Mouse (Mus musculus) CH12.LX (cell line): ENCODE measurements around the gene Tshz2. TPM values are rescaled to one million over a fixed set of nuclear protein-coding genes. Genes with fewer than 3 reads are reported as not detected.

Experiments used
- DNase-seq: peaks from one replicate; pipeline ENCODE4 v3.0.0-alpha.2; 2013; ENCODE audit errors: extremely low read depth
- H3K27ac ChIP-seq: 2 replicates; pipeline ENCODE4 v1.5.1; 2012; ENCODE audit warnings: low read depth, mild to moderate bottlenecking, control low read depth, moderate library complexity; ENCODE audit not compliant: insufficient read depth
- H3K27me3 ChIP-seq: replicated peaks from 2 replicates; pipeline ENCODE3; 2012; ENCODE audit warnings: inconsistent platforms
- H3K36me3 ChIP-seq, 2 experiments: replicated peaks in 1 of 2; 2 replicates each; pipeline versions ENCODE3 to v1.6.1; 2012; ENCODE audit warnings: inconsistent platforms in 1 of 2, low read length in 1 of 2, mild to moderate bottlenecking in 1 of 2, mixed read lengths in 1 of 2, moderate library complexity in 1 of 2; ENCODE audit not compliant: control insufficient read depth in 1 of 2, insufficient read depth in 1 of 2
- H3K4me1 ChIP-seq, 2 experiments: 2 replicates each; pipeline ENCODE4 v1.6.1; 2012; ENCODE audit warnings: inconsistent platforms in 1 of 2, moderate library complexity in 1 of 2; ENCODE audit not compliant: insufficient read depth in 2 of 2, control insufficient read depth in 1 of 2
- H3K4me2 ChIP-seq: 2 replicates; pipeline ENCODE4 v1.6.1; 2012; ENCODE audit warnings: low read depth, mild to moderate bottlenecking, control low read depth; ENCODE audit not compliant: poor library complexity, insufficient read depth, severe bottlenecking
- H3K4me3 ChIP-seq, 3 experiments: fragments of 150-350 bp in 1 of 3; sonication (generic) in 1 of 3; replicated peaks in 1 of 3; 2 replicates each; pipeline versions ENCODE3 to v1.5.1; 2011 to 2012; ENCODE audit warnings: low read depth in 2 of 3, low read length in 2 of 3, mild to moderate bottlenecking in 2 of 3, moderate library complexity in 2 of 3, control low read depth in 1 of 3, improper control_type of control experiment in 1 of 3, inconsistent platforms in 1 of 3, mixed read lengths in 1 of 3; ENCODE audit not compliant: poor library complexity in 1 of 3
- H3K79me2 ChIP-seq: replicated peaks from 2 replicates; pipeline ENCODE4 v1.6.1; 2012; ENCODE audit warnings: mild to moderate bottlenecking, moderate library complexity; ENCODE audit not compliant: control insufficient read depth, poor library complexity, insufficient read depth, severe bottlenecking; ENCODE audit errors: extremely low read depth
- H3K9ac ChIP-seq: 2 replicates; pipeline ENCODE4 v1.6.1; 2012; ENCODE audit warnings: low read depth, mild to moderate bottlenecking, control low read depth, moderate library complexity; ENCODE audit not compliant: insufficient read depth
- H3K9me3 ChIP-seq: replicated peaks from 2 replicates; pipeline ENCODE3; 2012; ENCODE audit warnings: low read length, inconsistent platforms, mixed read lengths
- BHLHE40 ChIP-seq: IDR thresholded peaks from 2 replicates; pipeline ENCODE4 v1.6.1; 2011; ENCODE audit warnings: mild to moderate bottlenecking, low read depth, low read length, improper control_type of control experiment
- CHD1 ChIP-seq: IDR thresholded peaks from 2 replicates; pipeline ENCODE4 v1.6.1; 2012; ENCODE audit warnings: low read depth, low read length, improper control_type of control experiment, inconsistent platforms
- CHD2 ChIP-seq: IDR thresholded peaks from 2 replicates; pipeline ENCODE4 v1.6.1; 2011; ENCODE audit warnings: low read length, improper control_type of control experiment
- CTCF ChIP-seq, 2 experiments: IDR thresholded peaks in 1 of 2; conservative IDR thresholded peaks in 1 of 2; 2 replicates each; pipeline ENCODE4 v1.5.1; 2011 to 2012; ENCODE audit warnings: low read depth in 2 of 2, low read length in 2 of 2, improper control_type of control experiment in 1 of 2, inconsistent platforms in 1 of 2, mild to moderate bottlenecking in 1 of 2, moderate library complexity in 1 of 2
- ELF1 ChIP-seq: IDR thresholded peaks from 2 replicates; pipeline ENCODE4 v1.6.1; 2014; ENCODE audit warnings: low read depth, mild to moderate bottlenecking, inconsistent platforms, low read length, improper control_type of control experiment
- ETS1 ChIP-seq: conservative IDR thresholded peaks from 2 replicates; pipeline ENCODE4 v1.6.1; 2012; ENCODE audit warnings: low read depth, mild to moderate bottlenecking, inconsistent platforms, low read length, improper control_type of control experiment, moderate library complexity
- GABPA ChIP-seq: IDR thresholded peaks from 2 replicates; pipeline ENCODE4 v1.6.1; 2012; ENCODE audit warnings: low read depth, low read length, improper control_type of control experiment, inconsistent platforms; ENCODE audit not compliant: insufficient replicate concordance
- IRF4 ChIP-seq: IDR thresholded peaks from 2 replicates; pipeline ENCODE4 v1.6.1; 2014; ENCODE audit warnings: low read depth, mild to moderate bottlenecking, inconsistent platforms, low read length, improper control_type of control experiment
- JUN ChIP-seq: IDR thresholded peaks from 2 replicates; pipeline ENCODE4 v1.6.1; 2011; ENCODE audit warnings: low read depth, mild to moderate bottlenecking, low read length, improper control_type of control experiment, moderate library complexity; ENCODE audit not compliant: insufficient read depth
- KAT2A ChIP-seq: IDR thresholded peaks from 2 replicates; pipeline ENCODE4 v1.6.1; 2012; ENCODE audit warnings: low read length, improper control_type of control experiment, inconsistent platforms; ENCODE audit not compliant: insufficient replicate concordance
- MAX ChIP-seq: IDR thresholded peaks from 2 replicates; pipeline ENCODE4 v1.6.1; 2011; ENCODE audit warnings: low read length, improper control_type of control experiment
- MAZ ChIP-seq: IDR thresholded peaks from 2 replicates; pipeline ENCODE4 v1.6.1; 2012; ENCODE audit warnings: low read depth, mild to moderate bottlenecking, inconsistent platforms, low read length, improper control_type of control experiment, moderate library complexity
- POLR2A ChIP-seq: IDR thresholded peaks from 2 replicates; pipeline ENCODE4 v1.6.1; 2011; ENCODE audit warnings: low read depth, mild to moderate bottlenecking, improper control_type of control experiment, low read length
- SMC3 ChIP-seq: IDR thresholded peaks from 2 replicates; pipeline ENCODE4 v1.6.1; 2011; ENCODE audit warnings: low read depth, low read length, improper control_type of control experiment
- UBTF ChIP-seq: IDR thresholded peaks from 2 replicates; pipeline ENCODE4 v1.6.1; 2012; ENCODE audit warnings: low read depth, mild to moderate bottlenecking, inconsistent platforms, low read length, improper control_type of control experiment, moderate library complexity
- USF1 ChIP-seq: IDR thresholded peaks from 2 replicates; pipeline ENCODE4 v1.6.1; 2014; ENCODE audit warnings: low read depth, mild to moderate bottlenecking, inconsistent platforms, low read length, improper control_type of control experiment
- ZKSCAN1 ChIP-seq: IDR thresholded peaks from 2 replicates; pipeline ENCODE4 v1.6.1; 2012; ENCODE audit warnings: low read depth, inconsistent platforms, low read length, improper control_type of control experiment, borderline replicate concordance
- ZNF384 ChIP-seq: IDR thresholded peaks from 2 replicates; pipeline ENCODE4 v1.6.1; 2012; ENCODE audit warnings: low read depth, low read length, improper control_type of control experiment, inconsistent platforms
- dilution Hi-C: fragments of 300-500 bp; cut with MboI; formaldehyde crosslinking; loops from 2 replicates; pipeline ENCODE4 v1.14.3; 2020; ENCODE audit warnings: low sequenced_read_pairs; ENCODE audit not compliant: extremely low pct_unique_long_range_greater_than_20kb, extremely low pct_ligation_motif_present
- in situ Hi-C: fragments of 300-500 bp; cut with MboI; formaldehyde crosslinking; loops from 3 replicates; pipeline ENCODE4 v1.14.3; 2019; ENCODE audit warnings: low sequenced_read_pairs, low pct_ligation_motif_present, low pct_unique_long_range_greater_than_20kb, mixed read lengths
- polyA plus RNA-seq: library from polyadenylated mRNA; unstranded; fragments of >175 nt; gene quantifications from 2 replicates; pipeline ENCODE4 v1.2.1, GENCODE M21; 2012; ENCODE audit warnings: low read depth; ENCODE audit not compliant: insufficient read length
- total RNA-seq, 2 experiments: library from RNA; depleted of rRNA; stranded (reverse); fragments of 300-350 nt in 1 of 2; fragments of >200 nt in 1 of 2; gene quantifications; 2 replicates each; pipeline ENCODE4 v1.2.3; 2012 to 2014

Tshz2 gene
- total and polyA plus RNA-seq, 3 experiments, result not detected

GRCm38 (mm10) chr2:169787381-169787780, 154.6 kb downstream of the Tshz2 start:
- Histone ChIP-seq H3K27ac (no peak overlapping the region), H3K36me3 (no peaks in the 10 kb centered on the region), H3K4me3 (no peak overlapping the region), H3K79me2 (no peaks in the 10 kb centered on the region), H3K4me1 (no peaks in the 10 kb centered on the region), H3K9me3 (peaks cover 85% of the 10 kb centered on the region), H3K4me2 (no peak overlapping the region), H3K27me3 (no peaks in the 10 kb centered on the region), H3K9ac (no peak overlapping the region)
- in situ Hi-C loops (no loop called here), dilution Hi-C loops (no loop called here)
- no peak for DNase-seq
- TF ChIP-seq MAZ (no peak), IRF4 (no peak), USF1 (no peak), CHD1 (no peak), BHLHE40 (no peak), KAT2A (no peak), GABPA (no peak), ZKSCAN1 (no peak), UBTF (no peak), JUN (no peak), SMC3 (no peak), MAX (no peak), CTCF (conservative IDR thresholded peaks at IDR 0.05 in 1 of 2, IDR thresholded peaks at IDR 0.05 in 1 of 2; ENCODE audit: low read depth in 2 of 2, low read length in 2 of 2) (no peak), CHD2 (no peak), ETS1 (no peak), POLR2A (no peak)

- in situ Hi-C loops (no loop called here), dilution Hi-C loops (no loop called here)
- DNase-seq, result no peak
- Histone ChIP-seq H3K9me3 (peaks cover 85% of the 10 kb centered on the region), H3K9ac (no peak overlapping the region), H3K4me3 (no peak overlapping the region), H3K27me3 (no peaks in the 10 kb centered on the region), H3K36me3 (no peaks in the 10 kb centered on the region), H3K4me1 (no peaks in the 10 kb centered on the region), H3K4me2 (no peak overlapping the region), H3K27ac (no peak overlapping the region), H3K79me2 (no peaks in the 10 kb centered on the region)
- TF ChIP-seq ELF1, result no peak
- no peak for TF ChIP-seq ZNF384
Observed at GRCm38 (mm10) chr2:169787906-169788305, 155.1 kb downstream of the Tshz2 start.
